Mouse (Mus musculus) cerebellum, postnatal 25 days (tissue): ENCODE results near the gene 4921511C20Rik.

ENCODE experiments used
- DNase-seq, 2 experiments: peaks; one replicate each; pipeline ENCODE4 v3.0.0; 2021; ENCODE audit warnings: mixed read lengths in 2 of 2

The 4921511C20Rik gene

GRCm38 (mm10) chrX:127393993-127394392 is at the start of gene 4921511C20Rik:
Gene 4921511C20Rik (plus strand): TSS chrX:127394293.
- DNase-seq, result no peak
